18 mouse cellular contexts compared by ENCODE assay signal in genomic region chr2:52475854-52476253, GRCm38 (mm10). TPM values are rescaled to one million over a fixed set of nuclear protein-coding genes. Genes with fewer than 3 reads are reported as not detected.
DNase-seq lines count a peak whose midpoint lies in the region; ATAC-seq and TF ChIP-seq lines count a peak whose summit lies in the region.
"Had no signal": no experiment of that assay in that cellular context is flagged by ENCODE, and none has a peak within 500 bp of the region (broad histone marks: within the 10 kb centered on the region; RNA-seq: fewer than 3 reads in every experiment).

No protein-coding gene starts in this region.

- DNase-seq in cerebellum, postnatal 4 days (ENCODE audit: low spot score in 2 of 2), result no peak
- peak; percentile 92 for DNase-seq in cerebellum, adult 18-20 months
- peak; percentile 97 for DNase-seq in cerebellum, adult 9-11 months
- DNase-seq in cerebellum, postnatal 36 days, result peak; percentile 91 to 92
- no peak for DNase-seq in ovary, postnatal 36 days (ENCODE audit: low spot score)
- DNase-seq in adipocyte (ENCODE audit: low spot score), result no peak
- no peak for DNase-seq in left cerebral cortex, adult 2 months (ENCODE audit: extremely low spot score in 1 of 2, low spot score in 2 of 2)
- DNase-seq: adrenal gland, postnatal 14 days; forebrain, postnatal 0 days; gastrocnemius, postnatal 14 days; heart, postnatal 36 days had no signal

- no peak overlapping the region for H3K27ac ChIP-seq in left cerebral cortex, adult 2 months
- H3K27ac ChIP-seq: embryonic facial prominence, embryonic 10.5 days; forebrain, embryonic 13.5 days; heart, embryonic 13.5 days had no signal

- TF ChIP-seq CTCF in left cerebral cortex, adult 2 months (IDR thresholded peaks at IDR 0.05), result no peak

- H3K4me3 ChIP-seq in left cerebral cortex, adult 2 months, result no peak overlapping the region
- H3K4me3 ChIP-seq: embryonic facial prominence, embryonic 10.5 days; forebrain, embryonic 13.5 days; heart, embryonic 13.5 days had no signal

- peak; percentile 71 for ATAC-seq in cerebellum, adult (ENCODE audit: insufficient number of reproducible peaks, low FRiP score, low TSS enrichment)
- ATAC-seq: forebrain, embryonic 13.5 days; forebrain, postnatal 0 days; hindbrain, embryonic 16.5 days; inflammation-experienced regulatory T-cells, adult 6 months; intestine, postnatal 0 days had no signal

- intact Hi-C loops in left cerebral cortex, adult 2 months (cut with DNase I), result no loop called here

RNA-seq across cellular contexts. Expression of gene Arl5a, which starts 51.2 kb away (rescaled TPM):
- 10 to 100 TPM; 62.9 to 66.8 TPM for total RNA-seq in left cerebral cortex, adult 2 months (2021)

Comparison
In these comparisons a context has a peak if more than half of its experiments do, and no peak if none do; other contexts are left out.
1. DNase-seq: peak in cerebellum, adult 18-20 months (2 of 2), cerebellum, adult 9-11 months (single experiment) and cerebellum, postnatal 36 days (2 of 2); none in cerebellum, postnatal 4 days (0 of 2), ovary, postnatal 36 days (single experiment), adipocyte (single experiment) and left cerebral cortex, adult 2 months (0 of 2).